Mouse (Mus musculus) lung, postnatal 0 days (tissue): ENCODE results near the gene Npnt.

Experiments
- CTCF ChIP-seq: IDR thresholded peaks from 2 replicates; pipeline ENCODE4 v1.5.1; 2016; ENCODE audit warnings: antibody characterized with exemption, mild to moderate bottlenecking
- EP300 ChIP-seq: IDR thresholded peaks from 2 replicates; pipeline ENCODE4 v1.6.1; 2016; ENCODE audit warnings: antibody characterized with exemption, mild to moderate bottlenecking, control low read depth

- TF ChIP-seq CTCF (no peak), EP300 (no peak)
These were observed 90.5 kb downstream of the Npnt start for GRCm38 (mm10) chr3:132859573-132859972.
